Mouse (Mus musculus) kidney, adult 2 months (tissue): ENCODE data around the gene Bace1.

ENCODE experiments used
- CTCF ChIP-seq: fragments of 200-500 bp; conservative IDR thresholded peaks from 2 replicates; pipeline ENCODE4 v1.5.1; 2011; ENCODE audit warnings: low read depth, mild to moderate bottlenecking, control low read depth, low read length, moderate library complexity, mixed read lengths; ENCODE audit not compliant: insufficient read depth, insufficient read length
- POLR2A ChIP-seq: fragments of 200-500 bp; IDR thresholded peaks from one replicate; pipeline ENCODE4 v1.6.1; 2011; ENCODE audit warnings: low read depth, low read length, control low read depth

DNA sequence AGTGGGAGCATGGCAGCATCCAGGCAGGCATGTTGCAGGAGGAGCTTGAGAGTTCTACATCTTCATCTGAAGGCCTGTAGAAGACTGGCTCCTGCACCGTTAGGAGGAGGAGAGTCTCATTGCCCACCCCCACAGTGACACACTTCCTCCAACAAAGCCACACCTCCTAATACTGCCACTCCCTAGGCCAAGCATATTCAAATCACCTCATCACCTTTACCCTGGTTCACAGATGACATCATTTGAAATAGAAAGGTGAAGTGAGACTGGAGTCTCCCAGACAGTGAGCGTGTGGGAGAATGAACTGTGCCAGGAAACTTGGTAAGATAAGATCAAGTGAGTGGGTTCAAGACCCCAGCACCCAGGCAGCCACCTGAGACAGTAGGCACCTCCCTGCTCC is 4.9 kb upstream of the Bace1 start:
- TF ChIP-seq CTCF (no peak), POLR2A (no peak)
